Mouse (Mus musculus): Measurements from ENCODE around the gene Fam209.

The Fam209 gene

GRCm38 (mm10) chr2:172477350-172477749 is 5.0 kb downstream of the Fam209 start:
- no peak for DNase-seq (ENCODE audit: low spot score in 2 of 2)

- no peak for DNase-seq (ENCODE audit: low spot score in 2 of 2)
These were observed 5.5 kb downstream of the Fam209 start for GRCm38 (mm10) chr2:172477860-172478259.

GRCm38 (mm10) chr2:172480296-172480695 is 8.0 kb downstream of the Fam209 start:
- no peak for DNase-seq (ENCODE audit: low spot score in 2 of 2)

GRCm38 (mm10) chr2:172481654-172482385 is 9.5 kb downstream of the Fam209 start:
- DNase-seq (ENCODE audit: low spot score in 2 of 2) = no peak

- no peak for DNase-seq (ENCODE audit: low spot score in 2 of 2)
These were observed 11.6 kb downstream of the Fam209 start for GRCm38 (mm10) chr2:172483766-172484413.

GRCm38 (mm10) chr2:172484696-172485370 is 12.5 kb downstream of the Fam209 start:
- no peak for DNase-seq (ENCODE audit: low spot score in 2 of 2)

GRCm38 (mm10) chr2:172496736-172497345 is 24.5 kb downstream of the Fam209 start:
- no peak for DNase-seq (ENCODE audit: low spot score in 2 of 2)

GRCm38 (mm10) chr2:172498823-172499222 is 26.5 kb downstream of the Fam209 start:
- DNase-seq (ENCODE audit: low spot score in 2 of 2) = no peak

GRCm38 (mm10) chr2:172500752-172501316 is 28.5 kb downstream of the Fam209 start:
- DNase-seq (ENCODE audit: low spot score in 2 of 2) = no peak

GRCm38 (mm10) chr2:172501341-172501740 is 29.0 kb downstream of the Fam209 start:
- no peak for DNase-seq (ENCODE audit: low spot score in 2 of 2)

GRCm38 (mm10) chr2:172502168-172502567 is 29.8 kb downstream of the Fam209 start:
- no peak for DNase-seq (ENCODE audit: low spot score in 2 of 2)

- DNase-seq (ENCODE audit: low spot score in 2 of 2) = no peak
These were observed 33.8 kb downstream of the Fam209 start for GRCm38 (mm10) chr2:172506121-172506520.

- DNase-seq (ENCODE audit: low spot score in 2 of 2) = no peak
These were observed 37.9 kb downstream of the Fam209 start for GRCm38 (mm10) chr2:172510056-172510712.

GRCm38 (mm10) chr2:172510899-172511298 is 38.6 kb downstream of the Fam209 start:
- DNase-seq (ENCODE audit: low spot score in 2 of 2) = no peak

- no peak for DNase-seq (ENCODE audit: low spot score in 2 of 2)
These were observed 44.2 kb downstream of the Fam209 start for GRCm38 (mm10) chr2:172516407-172516992.

- DNase-seq (ENCODE audit: low spot score in 2 of 2) = no peak
These were observed 48.5 kb downstream of the Fam209 start for GRCm38 (mm10) chr2:172520616-172521371.

- no peak for DNase-seq (ENCODE audit: low spot score in 2 of 2)
These were observed 50.2 kb downstream of the Fam209 start for GRCm38 (mm10) chr2:172522528-172522927.

All from urinary bladder, postnatal 4 days (tissue).